ENCODE assay signal across 11 mouse cellular contexts in genomic region chr1:170503277-170503739, GRCm38 (mm10).
DNase-seq lines count a peak whose midpoint lies in the region; ATAC-seq and TF ChIP-seq lines count a peak whose summit lies in the region.
"Had no signal": no experiment of that assay in that cellular context is flagged by ENCODE, and none has a peak within 500 bp of the region (broad histone marks: within the 10 kb centered on the region; RNA-seq: fewer than 3 reads in every experiment).

No protein-coding gene starts in this region.

- no peak for ATAC-seq in heart, embryonic 11.5 days (replicated peaks; ENCODE audit: insufficient number of reproducible peaks, low FRiP score, low TSS enrichment)
- ATAC-seq in embryonic facial prominence, embryonic 11.5 days (replicated peaks; ENCODE audit: insufficient number of reproducible peaks, low FRiP score, low TSS enrichment, low read depth) = 0 out of 2 replicates have a peak, but pooled peaks have one; percentile 15
- ATAC-seq in hindbrain, embryonic 13.5 days (ENCODE audit: low FRiP score) = peak; percentile 50
- peak; percentile 38; the same call in 1 of the 2 replicates for ATAC-seq in midbrain, embryonic 15.5 days (replicated peaks)

- H3K27me3 ChIP-seq in heart, embryonic 11.5 days (ENCODE audit: control insufficient read depth, insufficient read depth, low read length) = no peaks in the 10 kb centered on the region
- H3K27me3 ChIP-seq in embryonic facial prominence, embryonic 11.5 days (ENCODE audit: control insufficient read depth, insufficient read depth, low read length) = no peaks in the 10 kb centered on the region
- H3K27me3 ChIP-seq in hindbrain, embryonic 13.5 days = no peaks in the 10 kb centered on the region
- H3K27me3 ChIP-seq in midbrain, embryonic 15.5 days (replicated peaks) = no peaks in the 10 kb centered on the region
- H3K27me3 ChIP-seq: embryonic facial prominence, embryonic 15.5 days had no signal

- no peak for TF ChIP-seq CTCF in lung, adult 2 months (IDR thresholded peaks at IDR 0.05; ENCODE audit: insufficient read depth, low read length)

- peaks cover 57% of the 10 kb centered on the region for H3K4me1 ChIP-seq in heart, embryonic 11.5 days (ENCODE audit: control insufficient read depth, insufficient read depth, low read length)
- no peaks in the 10 kb centered on the region; the same call in 1 of the 2 replicates for H3K4me1 ChIP-seq in embryonic facial prominence, embryonic 11.5 days (ENCODE audit: control insufficient read depth, insufficient read depth, low read length)
- peaks cover 37% of the 10 kb centered on the region for H3K4me1 ChIP-seq in hindbrain, embryonic 13.5 days (replicated peaks)
- peaks cover 8% of the 10 kb centered on the region for H3K4me1 ChIP-seq in midbrain, embryonic 15.5 days
- H3K4me1 ChIP-seq in lung, adult 2 months (ENCODE audit: control insufficient read depth, insufficient read depth, low read length) = no peaks in the 10 kb centered on the region

- DNase-seq in heart, adult 9 months (ENCODE audit: low spot score in 2 of 2) = no peak
- no peak for DNase-seq in embryonic facial prominence, embryonic 11.5 days (ENCODE audit: low spot score)
- no peak for DNase-seq in lung, adult 2 months
- no peak for DNase-seq in frontal cortex, postnatal 36 days (ENCODE audit: low spot score in 2 of 2)
- DNase-seq in adrenal gland, adult (ENCODE audit: inconsistent age in 2 of 2, low spot score in 1 of 2) = no peak
- DNase-seq: lung, postnatal 4 days had no signal

- H3K9ac ChIP-seq in heart, embryonic 11.5 days (ENCODE audit: low read depth, low read length) = peak overlapping the region; percentile 54; the same call in 1 of the 2 replicates
- H3K9ac ChIP-seq in embryonic facial prominence, embryonic 11.5 days (replicated peaks; ENCODE audit: low read length) = no peak overlapping the region
- H3K9ac ChIP-seq in hindbrain, embryonic 13.5 days = peak overlapping the region; percentile 8; the same call in 1 of the 2 replicates
- H3K9ac ChIP-seq in midbrain, embryonic 15.5 days = no peak overlapping the region
- H3K9ac ChIP-seq: embryonic facial prominence, embryonic 15.5 days; liver, embryonic 14.5 days had no signal

- WGBS in heart, embryonic 11.5 days (ENCODE audit: insufficient replicate concordance) = 46% methylated on average over 4 of the region's 4 CpGs
- 32% methylated on average over 4 of the region's 4 CpGs for WGBS in embryonic facial prominence, embryonic 11.5 days
- 23% methylated on average over 4 of the region's 4 CpGs for WGBS in hindbrain, embryonic 13.5 days
- 34% methylated on average over 4 of the region's 4 CpGs for WGBS in midbrain, embryonic 15.5 days
- 79% methylated on average over 4 of the region's 4 CpGs for WGBS in lung, adult 2 months

- TF ChIP-seq POLR2A in lung, adult 2 months (IDR thresholded peaks at IDR 0.05; ENCODE audit: borderline replicate concordance, extremely low read depth, low read depth, low read length) = no peak

- no peaks in the 10 kb centered on the region for H3K9me3 ChIP-seq in heart, embryonic 11.5 days (replicated peaks; ENCODE audit: control insufficient read depth, low read length)
- no peaks in the 10 kb centered on the region for H3K9me3 ChIP-seq in embryonic facial prominence, embryonic 11.5 days (replicated peaks; ENCODE audit: control insufficient read depth, low read length)
- H3K9me3 ChIP-seq in hindbrain, embryonic 13.5 days = no peaks in the 10 kb centered on the region
- no peaks in the 10 kb centered on the region for H3K9me3 ChIP-seq in midbrain, embryonic 15.5 days
- H3K9me3 ChIP-seq: embryonic facial prominence, embryonic 15.5 days had no signal

- peak overlapping the region; percentile 82 for H3K27ac ChIP-seq in heart, embryonic 11.5 days (ENCODE audit: low read depth, low read length)
- no peak overlapping the region for H3K27ac ChIP-seq in embryonic facial prominence, embryonic 11.5 days (replicated peaks; ENCODE audit: low read depth, low read length)
- H3K27ac ChIP-seq in hindbrain, embryonic 13.5 days = peak overlapping the region; percentile 55
- no peak overlapping the region for H3K27ac ChIP-seq in midbrain, embryonic 15.5 days
- H3K27ac ChIP-seq: embryonic facial prominence, embryonic 15.5 days; liver, embryonic 14.5 days had no signal

- H3K4me2 ChIP-seq in heart, embryonic 11.5 days = no peak overlapping the region
- H3K4me2 ChIP-seq in embryonic facial prominence, embryonic 11.5 days (ENCODE audit: low read depth, low read length) = no peak overlapping the region
- no peak overlapping the region for H3K4me2 ChIP-seq in hindbrain, embryonic 13.5 days
- no peak overlapping the region for H3K4me2 ChIP-seq in midbrain, embryonic 15.5 days
- H3K4me2 ChIP-seq: embryonic facial prominence, embryonic 15.5 days had no signal

- H3K4me3 ChIP-seq in heart, embryonic 11.5 days (ENCODE audit: low read depth, low read length) = no peak overlapping the region
- no peak overlapping the region for H3K4me3 ChIP-seq in embryonic facial prominence, embryonic 11.5 days (ENCODE audit: low read depth, low read length)
- H3K4me3 ChIP-seq in hindbrain, embryonic 13.5 days = no peak overlapping the region
- H3K4me3 ChIP-seq in midbrain, embryonic 15.5 days = no peak overlapping the region
- no peak overlapping the region for H3K4me3 ChIP-seq in lung, adult 2 months (replicated peaks; ENCODE audit: extremely low read depth, low read depth, low read length)
- H3K4me3 ChIP-seq: embryonic facial prominence, embryonic 15.5 days had no signal

- no peaks in the 10 kb centered on the region for H3K36me3 ChIP-seq in heart, embryonic 11.5 days (ENCODE audit: control insufficient read depth, insufficient read depth, low read length)
- H3K36me3 ChIP-seq in embryonic facial prominence, embryonic 11.5 days (replicated peaks; ENCODE audit: control insufficient read depth, insufficient read depth, low read depth, low read length) = no peaks in the 10 kb centered on the region
- no peaks in the 10 kb centered on the region for H3K36me3 ChIP-seq in hindbrain, embryonic 13.5 days
- H3K36me3 ChIP-seq in midbrain, embryonic 15.5 days (replicated peaks) = no peaks in the 10 kb centered on the region
- H3K36me3 ChIP-seq: embryonic facial prominence, embryonic 15.5 days had no signal

Comparison
In these comparisons a context has a peak if more than half of its experiments do, and no peak if none do; other contexts are left out.
1. H3K27ac ChIP-seq: peak in heart, embryonic 11.5 days (single experiment) and hindbrain, embryonic 13.5 days (single experiment); none in embryonic facial prominence, embryonic 11.5 days (single experiment) and midbrain, embryonic 15.5 days (single experiment).
2. H3K9ac ChIP-seq: peak in heart, embryonic 11.5 days (single experiment) and hindbrain, embryonic 13.5 days (single experiment); none in embryonic facial prominence, embryonic 11.5 days (single experiment) and midbrain, embryonic 15.5 days (single experiment).